Mouse (Mus musculus) left cerebral cortex, adult 8-10 months (tissue): ENCODE data around the gene Fgf6. TPM values are rescaled to one million over a fixed set of nuclear protein-coding genes. Genes with fewer than 3 reads are reported as not detected.

Experiments
- total RNA-seq, 4 experiments: library from RNA; stranded (reverse); gene quantifications; 2 replicates each; pipeline ENCODE4 v1.2.4; 2022

The Fgf6 gene
- total RNA-seq, 4 experiments from 2014 or later = 0.11 TPM; not detected in 3

Other genes starting within 250 kb of the Fgf6 start
- 100 to 1,000 TPM; 155 to 170 (median 160) TPM for gene Ndufa9, start 166.4 kb upstream of the Fgf6 start, total RNA-seq
- under 1 TPM; 0.11 to 0.26 (median 0.18) TPM for gene Akap3, start 162.5 kb upstream of the Fgf6 start, total RNA-seq
- gene Dyrk4, start 93.7 kb upstream of the Fgf6 start, total RNA-seq = under 1 TPM in 3 of 4 experiments, not detected in 1; 0.30 to 0.49 (median 0.41) TPM
- 1 to 10 TPM; 2.0 to 4.2 (median 3.5) TPM for gene Rad51ap1, start 76.0 kb upstream of the Fgf6 start, total RNA-seq
- 10 to 100 TPM; 41.7 to 44.9 (median 42.5) TPM for gene D6Wsu163e, start 75.6 kb upstream of the Fgf6 start, total RNA-seq
- gene Fgf23, start 57.3 kb downstream of the Fgf6 start, total RNA-seq = under 1 TPM in 3 of 4 experiments, not detected in 1; 0.39 to 0.84 (median 0.71) TPM
- 10 to 100 TPM; 23.1 to 25.8 (median 24.3) TPM for gene Tigar, start 94.0 kb downstream of the Fgf6 start, total RNA-seq
- gene Ccnd2, start 136.6 kb downstream of the Fgf6 start, total RNA-seq = 10 to 100 TPM; 63.0 to 86.8 (median 73.0) TPM